Mouse (Mus musculus): Measurements from ENCODE around the gene Gm10662. TPM values are rescaled to one million over a fixed set of nuclear protein-coding genes. Genes with fewer than 3 reads are reported as not detected.
"Not testable (repeated sequence)": the region's sequence is repeated elsewhere in the genome, so short reads cannot be mapped to it uniquely, and the experiment has no call there.

Gm10662 gene
- total RNA-seq (2021): not detected
- long read RNA-seq, experiment 1: 0 reads
- long read RNA-seq, experiment 2: 0 reads

GRCm38 (mm10) chr7:23144380-23144779 lies at the start of gene Gm10662:
TSS of gene Gm10662 (minus strand) at chr7:23144480.
- not testable (repeated sequence) for DNase-seq

GRCm38 (mm10) chr7:23163505-23163904 lies 19.2 kb upstream of the Gm10662 start:
- not testable (repeated sequence) for DNase-seq

Other genes starting within 250 kb of the Gm10662 start
- gene Gm4214, start 159.8 kb downstream of the Gm10662 start, total RNA-seq (2021): not detected
- not detected for gene Gm4216, start 124.6 kb downstream of the Gm10662 start, total RNA-seq (2021)
- gene Vmn1r163, start 88.9 kb downstream of the Gm10662 start, total RNA-seq (2021): not detected
- not detected for gene Gm8720, start 77.0 kb downstream of the Gm10662 start, total RNA-seq (2021)
- gene Vmn1r165, start 72.9 kb upstream of the Gm10662 start, total RNA-seq (2021): not detected
- gene Vmn1r166, start 107.2 kb upstream of the Gm10662 start, total RNA-seq (2021): not detected
- gene Gm6902, start 134.4 kb upstream of the Gm10662 start, total RNA-seq (2021): not detected
- gene Nlrp4e, start 156.7 kb upstream of the Gm10662 start, total RNA-seq (2021): not detected
- gene Nlrp5, start 241.4 kb upstream of the Gm10662 start, total RNA-seq (2021): not detected